Mouse (Mus musculus) ES-Bruce4 (cell line): ENCODE measurements around the gene Tmem164.

Experiments
- CTCF ChIP-seq: IDR thresholded peaks from one replicate; pipeline ENCODE4 v1.8.1; 2011; ENCODE audit warnings: low read depth, low read length
- POLR2A ChIP-seq: IDR thresholded peaks from one replicate; pipeline ENCODE4 v1.8.1; 2011; ENCODE audit warnings: low read length; ENCODE audit not compliant: insufficient read depth

DNA sequence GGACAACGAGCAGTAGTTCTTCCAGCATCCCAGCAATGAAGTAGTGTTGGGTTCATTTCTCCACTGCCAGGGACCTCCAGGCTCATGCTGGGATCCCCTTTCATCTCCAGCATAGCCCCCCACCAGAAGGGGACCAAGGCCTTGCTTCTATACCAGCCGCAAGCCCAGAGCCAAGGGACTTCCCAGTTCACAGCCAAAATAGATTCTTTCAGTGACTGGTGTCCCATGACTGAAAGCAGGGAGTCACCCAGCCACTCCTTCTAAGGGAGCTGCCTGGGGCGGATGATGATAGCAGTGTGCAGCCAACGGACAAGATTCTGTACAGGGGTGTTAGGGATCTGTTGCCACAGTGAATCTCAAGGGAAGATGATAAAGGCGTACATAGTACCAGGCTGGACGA is 153.6 kb downstream of the Tmem164 start:
- TF ChIP-seq CTCF (no peak), POLR2A (no peak)
